In genomic region chr14:32467606-32468005, GRCm38 (mm10) we compare ENCODE assay signal across 11 mouse cellular contexts. TPM values are rescaled to one million over a fixed set of nuclear protein-coding genes. Genes with fewer than 3 reads are reported as not detected.
DNase-seq lines count a peak whose midpoint lies in the region; ATAC-seq and TF ChIP-seq lines count a peak whose summit lies in the region.
"Had no signal": no experiment of that assay in that cellular context is flagged by ENCODE, and none has a peak within 500 bp of the region (broad histone marks: within the 10 kb centered on the region; RNA-seq: fewer than 3 reads in every experiment).

No protein-coding gene starts in this region.

- H3K4me2 ChIP-seq in forebrain, embryonic 16.5 days (ENCODE audit: low read length) = no peak overlapping the region
- H3K4me2 ChIP-seq: embryonic facial prominence, embryonic 12.5 days had no signal

- DNase-seq in forebrain, embryonic 10.5 days (ENCODE audit: extremely low spot score, low spot score) = peak; percentile 53
- DNase-seq in right cerebral cortex, postnatal 4 days = peak; percentile 30
- DNase-seq in right cerebral cortex, postnatal 25 days = no peak
- DNase-seq in heart, postnatal 4 days = peak; percentile 81
- DNase-seq in ovary, postnatal 10 days (ENCODE audit: low spot score) = peak; percentile 77
- DNase-seq in spleen, postnatal 36 days (ENCODE audit: low spot score in 2 of 2) = no peak
- DNase-seq in cerebellum, adult 2 months = no peak

- no peaks in the 10 kb centered on the region for H3K36me3 ChIP-seq in forebrain, embryonic 10.5 days (replicated peaks)
- no peaks in the 10 kb centered on the region for H3K36me3 ChIP-seq in forebrain, embryonic 16.5 days (ENCODE audit: control insufficient read depth, insufficient read depth)
- H3K36me3 ChIP-seq: embryonic facial prominence, embryonic 12.5 days had no signal

- H3K27ac ChIP-seq in forebrain, embryonic 10.5 days = no peak overlapping the region
- H3K27ac ChIP-seq in forebrain, embryonic 16.5 days (ENCODE audit: low read length) = no peak overlapping the region
- H3K27ac ChIP-seq in cerebellum, adult 2 months (ENCODE audit: insufficient read depth, low read length) = no peak overlapping the region
- H3K27ac ChIP-seq: embryonic facial prominence, embryonic 12.5 days had no signal

- peaks cover 64% of the 10 kb centered on the region for H3K27me3 ChIP-seq in forebrain, embryonic 10.5 days (ENCODE audit: poor library complexity, severe bottlenecking)
- peaks cover 47% of the 10 kb centered on the region for H3K27me3 ChIP-seq in forebrain, embryonic 16.5 days (replicated peaks; ENCODE audit: control insufficient read depth, insufficient read depth, low read length)
- H3K27me3 ChIP-seq in cerebellum, adult 2 months (ENCODE audit: control insufficient read depth, insufficient read depth, low read length) = peaks cover 6% of the 10 kb centered on the region; the same call in 1 of the 2 replicates

- TF ChIP-seq CTCF in cerebellum, adult 2 months (IDR thresholded peaks at IDR 0.05; ENCODE audit: borderline replicate concordance, insufficient read depth, low read depth, low read length) = no peak

- H3K4me1 ChIP-seq in forebrain, embryonic 10.5 days = peaks cover 32% of the 10 kb centered on the region
- peaks cover 16% of the 10 kb centered on the region for H3K4me1 ChIP-seq in forebrain, embryonic 16.5 days (replicated peaks; ENCODE audit: control insufficient read depth, insufficient read depth, low read length)
- H3K4me1 ChIP-seq in cerebellum, adult 2 months (ENCODE audit: control insufficient read depth, insufficient read depth, low read length) = peaks cover 5% of the 10 kb centered on the region; the same call in 1 of the 2 replicates

- 9% methylated on average over 5 of the region's 5 CpGs for WGBS in forebrain, embryonic 10.5 days
- WGBS in forebrain, embryonic 16.5 days = 6% methylated on average over 5 of the region's 5 CpGs
- 33% methylated on average over 5 of the region's 5 CpGs for WGBS in cerebellum, adult 2 months

- no peak for TF ChIP-seq POLR2A in cerebellum, adult 2 months (IDR thresholded peaks at IDR 0.05; ENCODE audit: borderline replicate concordance, insufficient read depth, low read length)

- H3K9ac ChIP-seq in forebrain, embryonic 16.5 days (replicated peaks; ENCODE audit: low read depth, low read length) = no peak overlapping the region
- H3K9ac ChIP-seq: embryonic facial prominence, embryonic 12.5 days had no signal

- no peak overlapping the region for H3K4me3 ChIP-seq in forebrain, embryonic 10.5 days
- H3K4me3 ChIP-seq in forebrain, embryonic 16.5 days (replicated peaks; ENCODE audit: low read length) = no peak overlapping the region
- H3K4me3 ChIP-seq in cerebellum, adult 2 months (replicated peaks; ENCODE audit: insufficient read depth, low read depth, low read length) = no peak overlapping the region
- H3K4me3 ChIP-seq: embryonic facial prominence, embryonic 12.5 days had no signal

- ATAC-seq in forebrain, embryonic 16.5 days = no peak

- no peaks in the 10 kb centered on the region for H3K9me3 ChIP-seq in forebrain, embryonic 10.5 days
- H3K9me3 ChIP-seq in forebrain, embryonic 16.5 days (ENCODE audit: control insufficient read depth, low read length) = no peaks in the 10 kb centered on the region
- H3K9me3 ChIP-seq: embryonic facial prominence, embryonic 12.5 days had no signal

RNA-seq across cellular contexts. Expression of gene Chat, which starts 1.8 kb away (rescaled TPM):
- polyA plus RNA-seq in forebrain, embryonic 10.5 days (2016; fragmentation: Nextera tagmentation; extraction: Ambion mirVana) = not detected in 2 replicates
- polyA plus RNA-seq in forebrain, embryonic 16.5 days (2015; fragmentation: Nextera tagmentation; extraction: Ambion mirVana) = 0.09 and 0.77 TPM in 2 replicates
- not detected for total RNA-seq in heart, postnatal 4 days (2021)
- 6.8 and 7.8 TPM in 2 replicates for polyA plus RNA-seq in cerebellum, adult 2 months (2012; rRNA removed)
- total RNA-seq: liver, adult 2 months had no signal
- polyA plus RNA-seq: C2C12; embryonic facial prominence, embryonic 12.5 days; liver, adult 2 months had no signal

RNA-seq across cellular contexts. Expression of gene Slc18a3, which starts 3.0 kb away (rescaled TPM):
- 0.09 and 0.10 TPM in 2 replicates for polyA plus RNA-seq in forebrain, embryonic 10.5 days (2016; fragmentation: Nextera tagmentation; extraction: Ambion mirVana)
- polyA plus RNA-seq in forebrain, embryonic 16.5 days (2015; fragmentation: Nextera tagmentation; extraction: Ambion mirVana) = 1.6 and 2.6 TPM in 2 replicates
- total RNA-seq in heart, postnatal 4 days (2021) = under 1 TPM in 1 of 2 experiments, not detected in 1; 0.52 TPM
- 11.7 and 14.3 TPM in 2 replicates for polyA plus RNA-seq in cerebellum, adult 2 months (2012; rRNA removed)
- total RNA-seq: liver, adult 2 months had no signal
- polyA plus RNA-seq: C2C12; liver, adult 2 months had no signal

RNA-seq across cellular contexts. Expression of gene Ercc6, which starts 45.7 kb away (rescaled TPM):
- 28.9 TPM in 2 replicates for polyA plus RNA-seq in forebrain, embryonic 10.5 days (2016; fragmentation: Nextera tagmentation; extraction: Ambion mirVana)
- 31.8 and 36.9 TPM in 2 replicates for polyA plus RNA-seq in forebrain, embryonic 16.5 days (2015; fragmentation: Nextera tagmentation; extraction: Ambion mirVana)
- total RNA-seq in heart, postnatal 4 days (2021) = 10 to 100 TPM; 10.7 to 10.8 TPM
- polyA plus RNA-seq in cerebellum, adult 2 months (2012; rRNA removed) = 8.8 and 9.7 TPM in 2 replicates

Comparison
In these comparisons a context has a peak if more than half of its experiments do, and no peak if none do; other contexts are left out.
1. DNase-seq: peak in forebrain, embryonic 10.5 days (single experiment), right cerebral cortex, postnatal 4 days (single experiment), heart, postnatal 4 days (single experiment) and ovary, postnatal 10 days (single experiment); none in right cerebral cortex, postnatal 25 days (single experiment), spleen, postnatal 36 days (0 of 2) and cerebellum, adult 2 months (0 of 2).